Mouse (Mus musculus): ENCODE data around the gene Sdc1.

DNA sequence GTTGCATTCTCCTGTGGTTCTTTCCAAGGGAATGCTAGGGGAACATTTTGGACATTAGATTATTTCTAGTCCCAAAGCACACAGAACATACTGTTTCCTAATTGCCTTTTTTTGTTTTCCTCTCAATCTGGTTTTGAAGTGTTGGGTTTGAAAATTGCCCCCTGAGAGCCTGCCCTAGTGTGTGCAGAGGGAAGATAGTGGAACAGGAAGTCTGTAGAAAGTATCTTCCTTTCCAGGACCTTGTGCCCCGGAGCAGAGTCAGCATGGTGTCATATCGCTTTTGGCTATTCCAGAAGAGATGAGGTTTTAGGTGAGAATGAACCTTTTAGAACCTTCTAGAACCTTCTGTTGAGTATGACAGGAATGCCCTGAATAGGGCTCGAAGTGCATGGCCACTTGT, 5.6 kb downstream of the Sdc1 start:
- TF ChIP-seq CTCF (conservative IDR thresholded peaks at IDR 0.05; ENCODE audit: insufficient read depth, insufficient read length, low read depth, low read length) (no peak), POLR2A (IDR thresholded peaks at IDR 0.05; ENCODE audit: low read depth, low read length) (no peak)

Data from kidney, adult 2 months (tissue).